Mouse (Mus musculus) limb, embryonic 11.5 days (tissue): Measurements from ENCODE around the gene Metrn. TPM values are rescaled to one million over a fixed set of nuclear protein-coding genes. Genes with fewer than 3 reads are reported as not detected.

Experiments
- ATAC-seq: fragments of 200-750 bp; cut with Nextera tagmentation; 2 replicates; pipeline ENCODE4 v1.8.0; 2017; ENCODE audit warnings: low read depth; ENCODE audit not compliant: insufficient number of reproducible peaks, low FRiP score, low TSS enrichment
- DNase-seq: peaks from one replicate; pipeline ENCODE4 v3.0.0-alpha.2; 2015; ENCODE audit warnings: low spot score
- H3K27ac ChIP-seq: fragments of 300-500 bp; sonication (generic); replicated peaks from 2 replicates; pipeline ENCODE4 v1.5.1; 2014; ENCODE audit warnings: low read depth, mild to moderate bottlenecking, low read length
- H3K27me3 ChIP-seq: fragments of 300-500 bp; sonication (generic); 2 replicates; pipeline ENCODE4 v1.6.1; 2014; ENCODE audit warnings: mild to moderate bottlenecking, low read length, mixed read lengths; ENCODE audit not compliant: control insufficient read depth, insufficient read depth
- H3K36me3 ChIP-seq: fragments of 300-500 bp; sonication (generic); 2 replicates; pipeline ENCODE4 v1.6.1; 2014; ENCODE audit warnings: mild to moderate bottlenecking, low read length, moderate library complexity, mixed read lengths; ENCODE audit not compliant: control insufficient read depth, insufficient read depth
- H3K4me1 ChIP-seq: fragments of 300-500 bp; sonication (generic); 2 replicates; pipeline ENCODE4 v1.6.1; 2014; ENCODE audit warnings: low read length, mixed read lengths; ENCODE audit not compliant: control insufficient read depth, insufficient read depth
- H3K4me2 ChIP-seq: fragments of 300-500 bp; sonication (generic); 2 replicates; pipeline ENCODE4 v1.6.1; 2014; ENCODE audit warnings: low read depth, mild to moderate bottlenecking, moderate library complexity; ENCODE audit not compliant: severe bottlenecking
- H3K4me3 ChIP-seq: fragments of 300-500 bp; sonication (generic); 2 replicates; pipeline ENCODE4 v1.5.1; 2014; ENCODE audit warnings: low read depth, low read length
- H3K9ac ChIP-seq: fragments of 300-500 bp; sonication (generic); 2 replicates; pipeline ENCODE4 v1.6.1; 2014; ENCODE audit warnings: mild to moderate bottlenecking, low read length
- H3K9me3 ChIP-seq: fragments of 300-500 bp; sonication (generic); 2 replicates; pipeline ENCODE4 v1.6.1; 2016; ENCODE audit warnings: low read length; ENCODE audit not compliant: control insufficient read depth
- WGBS: fragments of 180-500 bp; shearing (Covaris S2); extraction: QIAGEN DNeasy Blood & Tissue Kit; methylation state at CpG from one replicate; pipeline ENCODE4 v1.1.7; 2014; 5-methylcytosine and 5-hydroxymethylcytosine counted together
- polyA plus RNA-seq: library from polyadenylated mRNA; unstranded; fragments of >200 nt; fragmentation: Nextera tagmentation; extraction: Ambion mirVana; gene quantifications from 2 replicates; pipeline ENCODE4 v1.2.1, GENCODE M21; 2014

Gene Metrn
- polyA plus RNA-seq, 1 experiment from 2014 or later, result 15.0 TPM

DNA sequence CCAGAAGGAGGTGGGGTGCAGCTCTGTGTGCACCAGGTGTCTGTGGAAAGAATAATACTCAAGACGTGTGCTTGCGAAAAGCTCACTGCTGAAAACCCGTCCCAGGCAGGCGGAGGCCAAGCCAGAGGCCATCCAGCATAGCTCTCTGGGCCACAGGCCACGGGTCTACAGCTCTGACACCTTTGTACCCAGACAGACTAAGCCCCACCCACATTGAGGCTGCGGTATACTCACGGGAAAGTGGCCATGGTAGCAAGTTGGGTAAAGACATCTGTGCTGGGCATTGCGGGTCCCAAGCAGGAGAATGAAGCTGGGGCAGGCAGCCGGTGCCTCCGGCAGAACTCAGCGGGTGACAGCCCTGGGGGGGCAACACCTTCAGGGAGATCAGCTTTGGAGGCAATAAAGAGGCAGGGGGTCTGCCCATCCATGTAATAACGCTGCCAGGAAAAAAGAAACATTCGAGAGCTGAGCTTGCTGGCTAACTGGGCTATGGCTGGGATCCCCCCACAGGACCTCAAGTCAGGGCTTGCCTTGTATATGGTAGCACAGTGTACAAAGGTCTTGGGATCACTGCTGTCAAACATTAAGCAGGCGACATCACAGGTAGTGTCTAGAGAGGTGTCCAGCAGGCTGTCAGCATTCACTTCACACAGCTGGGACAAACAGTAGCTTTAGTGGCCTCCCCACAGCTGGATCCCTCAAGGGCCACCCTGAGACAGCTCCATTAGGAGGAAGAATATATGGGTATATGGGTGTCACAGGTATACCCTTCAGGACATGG, 42.7 kb upstream of the Metrn start:
- DNase-seq (no peak), ATAC-seq (no peak)
- H3K4me2 ChIP-seq, result no peak overlapping the region
- no peaks in the 10 kb centered on the region for H3K9me3 ChIP-seq
- peak overlapping the region; percentile 2; the same call in 1 of the 2 replicates for H3K9ac ChIP-seq
- no peaks in the 10 kb centered on the region for H3K27me3 ChIP-seq
- peaks cover 16% of the 10 kb centered on the region for H3K4me1 ChIP-seq
- H3K27ac ChIP-seq, result no peak overlapping the region
- no peak overlapping the region for H3K4me3 ChIP-seq
- H3K36me3 ChIP-seq, result peaks cover 33% of the 10 kb centered on the region
- 81% methylated on average over 14 of the region's 14 CpGs for WGBS

DNA sequence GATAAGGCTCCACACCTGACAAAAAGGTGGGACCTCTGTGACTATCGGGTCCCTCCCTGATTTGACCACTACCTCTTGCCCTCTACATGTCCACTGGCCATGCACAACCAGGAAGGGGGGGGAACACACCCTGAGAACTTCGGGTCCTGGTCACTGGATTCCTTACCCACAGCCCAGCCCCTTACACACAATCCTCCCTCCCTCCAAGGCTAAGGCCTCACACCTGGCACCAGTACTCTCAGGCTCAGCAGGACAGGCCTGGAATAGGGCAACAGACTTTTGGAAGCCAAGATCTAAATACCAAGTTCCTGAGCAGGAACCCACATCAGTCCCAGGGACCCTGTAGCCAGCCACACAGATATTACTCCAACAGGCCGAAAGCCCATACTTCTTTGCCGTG, 42.0 kb upstream of the Metrn start:
- H3K4me1 ChIP-seq, result peaks cover 23% of the 10 kb centered on the region
- DNase-seq, result no peak
- H3K4me3 ChIP-seq, result no peak overlapping the region
- no peak for ATAC-seq
- peaks cover 33% of the 10 kb centered on the region for H3K36me3 ChIP-seq
- H3K9ac ChIP-seq, result no peak overlapping the region
- H3K27ac ChIP-seq, result no peak overlapping the region
- 89% methylated on average over 4 of the region's 4 CpGs for WGBS
- no peak overlapping the region for H3K4me2 ChIP-seq
- no peaks in the 10 kb centered on the region for H3K27me3 ChIP-seq
- no peaks in the 10 kb centered on the region for H3K9me3 ChIP-seq

DNA sequence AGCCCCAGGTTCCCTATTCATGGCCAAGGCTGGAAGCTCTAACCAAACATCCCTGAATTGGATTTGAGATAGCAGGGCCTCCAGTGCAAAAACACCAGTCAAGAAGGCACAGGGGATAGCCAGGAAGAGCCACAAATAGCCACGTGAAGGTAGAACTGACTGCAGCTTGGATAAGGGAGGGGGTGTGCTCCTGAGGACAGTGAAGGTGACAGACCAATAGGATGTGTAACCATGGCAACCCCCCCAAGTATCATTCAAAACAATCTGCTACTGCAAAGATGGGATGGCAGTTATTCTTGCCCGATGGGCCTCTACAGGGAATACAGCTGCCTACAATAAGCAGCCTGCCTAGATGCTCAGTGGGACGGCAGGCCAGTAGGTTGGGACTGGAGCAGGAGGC, 40.6 kb upstream of the Metrn start:
- DNase-seq (no peak), ATAC-seq (no peak)
- peaks cover 33% of the 10 kb centered on the region for H3K36me3 ChIP-seq
- H3K27ac ChIP-seq, result no peak overlapping the region
- H3K4me2 ChIP-seq, result no peak overlapping the region
- WGBS, result 60% methylated on average over 3 of the region's 3 CpGs
- H3K9me3 ChIP-seq, result no peaks in the 10 kb centered on the region
- H3K4me3 ChIP-seq, result no peak overlapping the region
- no peaks in the 10 kb centered on the region for H3K27me3 ChIP-seq
- no peak overlapping the region for H3K9ac ChIP-seq
- peaks cover 18% of the 10 kb centered on the region for H3K4me1 ChIP-seq

DNA sequence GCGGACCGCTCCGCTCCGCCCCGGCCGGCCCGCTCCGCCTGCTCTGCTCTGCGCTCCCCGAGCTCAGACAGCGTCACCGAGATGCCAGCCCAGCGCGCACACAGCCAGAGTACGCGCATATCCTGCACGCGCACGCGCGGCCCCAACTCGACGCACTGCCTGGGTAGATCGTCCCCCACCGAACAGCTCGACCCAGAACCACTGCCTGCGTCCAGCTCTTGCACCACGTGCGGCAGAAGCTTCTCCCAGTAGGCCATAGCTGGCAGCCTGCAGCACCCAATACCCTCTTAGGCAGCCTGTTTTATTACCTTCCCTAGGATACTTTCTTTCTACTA, 40.1 kb upstream of the Metrn start, which contains the start of gene Rhbdl1:
Gene Rhbdl1 (minus strand): TSS at position 220 of the 335 bp plus-strand sequence.
- 1% methylated on average over 29 of the region's 29 CpGs for WGBS
- H3K27ac ChIP-seq, result no peak within 1 kb of the TSS
- H3K27me3 ChIP-seq, result no peaks in the 10 kb centered on the region
- H3K4me1 ChIP-seq, result peaks cover 19% of the 10 kb centered on the region
- peak within 1 kb of the TSS; percentile 12 for H3K4me3 ChIP-seq
- ATAC-seq, result no peak
- H3K9me3 ChIP-seq, result no peaks in the 10 kb centered on the region
- peak within 1 kb of the TSS; percentile 47 for H3K9ac ChIP-seq
- DNase-seq, result peak; percentile 71
- H3K4me2 ChIP-seq, result peak within 1 kb of the TSS; percentile 62
- peaks cover 33% of the 10 kb centered on the region for H3K36me3 ChIP-seq

DNA sequence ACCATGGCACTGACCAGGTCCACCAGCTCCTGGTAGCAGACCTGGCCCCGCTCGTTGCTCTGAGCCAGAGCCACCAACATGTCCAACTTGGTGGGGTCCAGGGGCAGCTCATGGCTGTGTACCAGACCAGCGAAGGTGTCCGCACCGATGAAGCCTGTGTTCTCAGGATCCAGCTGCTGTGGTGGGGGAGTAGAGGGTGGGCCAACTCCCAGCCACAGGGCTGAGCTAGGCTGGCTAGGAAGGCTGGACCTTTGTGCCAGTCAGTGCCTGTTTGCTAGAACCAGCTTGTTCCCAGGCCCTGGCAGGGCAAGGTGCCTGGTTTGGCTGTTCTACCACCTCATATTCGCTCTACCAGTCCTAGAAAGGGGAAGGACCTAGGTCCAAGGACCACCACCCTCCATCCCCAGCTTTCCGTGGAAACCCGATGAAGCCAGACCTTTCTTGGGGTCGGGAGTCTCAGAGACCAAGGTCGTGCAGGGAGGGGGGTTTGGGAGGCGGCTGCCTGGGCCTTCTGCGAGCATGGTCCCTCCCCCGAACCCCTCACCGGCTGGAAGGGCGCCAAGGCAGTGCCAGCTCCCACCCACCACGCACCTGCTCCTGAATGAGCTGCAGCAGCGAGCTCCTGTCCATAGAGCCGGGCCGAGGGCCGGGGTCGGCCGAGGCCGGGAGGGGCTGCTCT, 39.6 kb upstream of the Metrn start:
- H3K27me3 ChIP-seq, result no peaks in the 10 kb centered on the region
- H3K36me3 ChIP-seq, result peaks cover 30% of the 10 kb centered on the region
- ATAC-seq (no peak), DNase-seq (no peak)
- peak overlapping the region; percentile 62 for H3K4me2 ChIP-seq
- 26% methylated on average over 23 of the region's 23 CpGs for WGBS
- no peaks in the 10 kb centered on the region for H3K9me3 ChIP-seq
- peaks cover 24% of the 10 kb centered on the region for H3K4me1 ChIP-seq
- H3K9ac ChIP-seq, result peak overlapping the region; percentile 47
- H3K4me3 ChIP-seq, result peak overlapping the region; percentile 12
- H3K27ac ChIP-seq, result no peak overlapping the region

DNA sequence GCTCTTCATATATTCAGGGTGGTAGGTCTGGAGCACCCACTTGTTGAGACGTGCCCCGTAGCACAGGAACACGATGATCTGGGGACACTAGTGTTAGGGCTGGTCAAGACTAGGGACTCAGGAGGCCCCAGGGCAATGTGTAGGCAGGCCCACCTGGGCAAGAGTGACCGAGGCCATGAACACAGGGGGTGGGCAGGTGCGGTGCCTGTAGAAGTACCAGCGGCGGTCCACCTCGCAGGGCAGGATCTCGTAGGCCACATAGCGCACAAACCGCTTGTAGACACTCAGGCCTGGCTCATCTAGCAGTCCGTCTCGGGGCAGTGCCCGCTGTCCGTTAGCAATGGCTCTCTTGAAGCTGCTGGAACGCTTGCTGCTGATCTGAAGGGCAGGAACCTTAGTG, 38.9 kb upstream of the Metrn start:
- H3K4me2 ChIP-seq, result no peak overlapping the region; the same call in 1 of the 2 replicates
- H3K27me3 ChIP-seq, result no peaks in the 10 kb centered on the region
- WGBS, result 91% methylated on average over 16 of the region's 16 CpGs
- no peak for DNase-seq
- no peaks in the 10 kb centered on the region for H3K9me3 ChIP-seq
- H3K4me1 ChIP-seq, result peaks cover 29% of the 10 kb centered on the region
- no peak overlapping the region for H3K27ac ChIP-seq
- H3K36me3 ChIP-seq, result peaks cover 31% of the 10 kb centered on the region
- ATAC-seq, result no peak
- H3K4me3 ChIP-seq, result no peak overlapping the region
- H3K9ac ChIP-seq, result no peak overlapping the region

DNA sequence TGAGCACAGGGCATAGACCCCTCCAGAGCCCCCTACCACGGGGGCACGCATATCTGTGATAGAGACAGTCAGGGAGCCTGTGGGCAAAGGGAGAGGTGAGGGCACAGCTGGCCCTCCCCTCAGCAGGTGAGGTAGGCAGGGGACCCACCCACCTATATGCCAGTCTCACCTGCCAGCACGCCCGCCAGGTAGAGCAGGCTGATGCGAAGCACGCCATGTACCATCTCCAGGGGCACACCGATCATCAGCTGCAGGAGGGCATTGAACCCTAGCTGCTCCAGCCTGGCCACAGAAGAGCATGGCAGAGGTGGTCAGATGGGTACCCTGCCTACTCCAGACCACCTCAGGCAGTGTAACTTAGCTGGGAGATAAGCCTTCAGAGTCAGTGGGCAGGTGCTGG, 38.4 kb upstream of the Metrn start:
- ATAC-seq (no peak), DNase-seq (no peak)
- H3K9me3 ChIP-seq, result no peaks in the 10 kb centered on the region
- 94% methylated on average over 7 of the region's 7 CpGs for WGBS
- no peak overlapping the region for H3K4me2 ChIP-seq
- H3K36me3 ChIP-seq, result peaks cover 31% of the 10 kb centered on the region
- H3K4me1 ChIP-seq, result peaks cover 29% of the 10 kb centered on the region
- no peak overlapping the region for H3K27ac ChIP-seq
- H3K27me3 ChIP-seq, result no peaks in the 10 kb centered on the region
- no peak overlapping the region for H3K4me3 ChIP-seq
- H3K9ac ChIP-seq, result no peak overlapping the region

DNA sequence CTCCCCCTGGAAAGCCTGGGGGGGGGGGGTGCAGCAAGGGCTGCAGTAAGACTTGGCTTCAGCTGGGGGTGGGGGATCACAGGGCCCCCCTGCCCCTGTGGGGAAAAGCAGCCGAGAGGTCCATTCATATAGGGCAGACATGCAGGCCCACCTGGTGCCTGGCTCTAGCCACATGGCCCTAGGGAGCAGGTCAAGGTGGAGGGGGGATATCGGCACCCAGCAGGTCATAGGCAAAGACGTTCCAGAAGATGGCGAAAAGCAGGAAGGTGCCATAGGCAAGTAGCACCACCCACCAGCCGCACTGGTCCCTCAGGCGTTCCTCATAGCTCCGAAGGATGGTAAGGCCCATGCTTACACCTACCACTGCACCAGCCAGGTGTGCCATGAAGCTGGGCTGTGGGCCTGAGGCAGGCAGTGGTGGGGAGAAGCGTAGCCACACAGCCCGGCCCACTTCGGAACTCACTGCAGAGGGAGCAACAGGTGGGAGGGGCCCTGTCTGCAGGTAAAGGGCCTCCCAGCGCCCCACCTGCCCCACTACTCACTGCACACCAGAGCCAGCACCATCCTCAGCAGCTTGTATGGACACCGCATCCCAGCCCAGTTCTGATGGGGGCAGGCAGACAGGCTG, 37.8 kb upstream of the Metrn start:
- Histone ChIP-seq H3K4me2 (peak overlapping the region; percentile 89), H3K4me1 (peaks cover 32% of the 10 kb centered on the region), H3K27me3 (no peaks in the 10 kb centered on the region), H3K9me3 (no peaks in the 10 kb centered on the region), H3K27ac (no peak overlapping the region), H3K36me3 (peaks cover 27% of the 10 kb centered on the region), H3K4me3 (peak overlapping the region; percentile 81; the same call in 1 of the 2 replicates), H3K9ac (no peak overlapping the region)
- WGBS, result 87% methylated on average over 12 of the region's 12 CpGs
- no peak for ATAC-seq
- DNase-seq, result no peak
